Mouse (Mus musculus): Measurements from ENCODE around the gene Hoxd10. TPM values are rescaled to one million over a fixed set of nuclear protein-coding genes. Genes with fewer than 3 reads are reported as not detected.

Hoxd10 gene
- polyA plus RNA-seq, 1 experiment from 2014 or later = not detected

DNA sequence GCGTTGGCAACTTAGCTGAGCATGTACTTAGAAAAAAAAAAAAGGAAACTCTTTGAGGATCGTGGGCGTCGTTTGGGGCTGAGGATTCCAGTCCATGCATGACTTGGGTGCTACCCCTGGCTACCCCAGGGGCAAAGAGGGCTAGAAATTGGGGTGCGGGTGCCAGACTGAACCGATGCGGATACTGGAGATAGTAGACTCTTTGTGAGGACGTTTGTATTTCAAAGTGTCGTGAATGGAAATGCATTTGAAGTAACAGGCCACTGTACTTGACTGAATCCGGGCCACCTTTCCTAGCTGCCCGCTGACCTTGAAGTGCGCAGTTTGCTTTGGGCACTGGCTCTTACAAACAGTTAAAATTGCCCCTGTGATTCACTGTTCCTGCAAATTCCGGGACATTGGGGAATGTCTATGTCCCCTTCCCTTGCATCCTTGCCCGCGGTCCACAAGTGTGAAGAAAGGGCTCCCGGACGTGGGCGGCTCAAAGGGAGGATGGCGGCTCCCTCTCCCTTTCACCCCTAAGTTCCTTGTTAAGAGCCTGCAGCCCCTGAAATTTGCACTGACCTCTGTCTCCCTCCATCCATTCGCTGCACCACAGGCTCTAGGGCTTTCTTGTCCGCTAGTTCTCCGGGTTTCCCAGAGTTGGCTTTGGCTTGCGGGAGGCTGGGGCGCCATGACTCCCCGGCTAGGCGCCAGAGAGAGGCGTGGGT, 4.6 kb upstream of the Hoxd10 start:
- H3K9ac ChIP-seq = no peak overlapping the region
- no peaks in the 10 kb centered on the region for H3K9me3 ChIP-seq
- 1% methylated on average over 27 of the region's 27 CpGs for WGBS
- H3K4me3 ChIP-seq = no peak overlapping the region
- peaks cover 94% of the 10 kb centered on the region for H3K27me3 ChIP-seq
- H3K4me1 ChIP-seq (replicated peaks) = peaks cover 13% of the 10 kb centered on the region
- no peak overlapping the region for H3K4me2 ChIP-seq
- ATAC-seq (ENCODE audit: low FRiP score) = no peak
- H3K36me3 ChIP-seq = no peaks in the 10 kb centered on the region
- no peak overlapping the region for H3K27ac ChIP-seq

DNA sequence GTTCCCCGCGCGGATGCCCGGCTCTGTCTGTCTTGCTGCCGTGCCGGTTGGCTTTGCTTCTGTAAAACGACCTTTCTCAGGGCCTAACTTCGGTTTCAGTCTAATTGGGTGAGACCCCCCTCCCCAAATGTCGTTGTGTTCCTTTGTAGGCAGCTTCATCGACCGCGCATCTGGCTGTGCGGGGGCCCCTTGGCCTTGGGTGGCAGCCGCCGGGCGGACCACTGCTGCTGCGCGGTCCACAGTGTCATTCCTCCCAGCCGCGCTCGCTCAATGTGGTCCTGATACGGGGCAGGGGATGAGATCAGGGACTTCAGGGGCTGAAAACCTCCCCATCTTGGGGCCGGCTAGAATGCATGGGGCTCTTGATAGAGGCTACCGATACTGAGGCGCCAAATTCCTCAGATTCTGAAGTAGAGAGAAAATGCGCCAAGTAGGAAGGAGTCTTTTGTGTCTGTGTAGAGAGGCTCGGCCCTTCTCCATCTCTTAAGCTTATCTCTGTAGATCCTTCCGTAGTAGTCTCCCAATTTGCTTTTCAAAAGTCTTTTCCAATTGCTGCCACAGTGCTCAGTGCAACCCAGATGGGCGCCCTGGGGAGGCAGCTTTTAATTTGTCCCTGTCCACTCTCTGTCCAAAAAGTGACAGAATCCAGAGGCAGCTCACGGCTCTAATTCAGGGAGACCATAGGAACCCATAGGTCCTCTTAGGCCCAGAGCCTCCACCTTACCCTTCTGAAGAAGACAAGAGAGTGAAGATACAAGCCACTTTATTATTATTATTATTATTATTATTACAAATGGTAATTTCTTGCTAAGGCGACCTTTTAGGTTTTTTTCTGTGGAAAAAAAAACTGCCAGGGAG, 3.8 kb upstream of the Hoxd10 start:
- no peak overlapping the region for H3K4me3 ChIP-seq
- no peak overlapping the region for H3K27ac ChIP-seq
- no peaks in the 10 kb centered on the region for H3K9me3 ChIP-seq
- no peak overlapping the region for H3K4me2 ChIP-seq
- no peak overlapping the region for H3K9ac ChIP-seq
- H3K36me3 ChIP-seq = no peaks in the 10 kb centered on the region
- H3K27me3 ChIP-seq = peaks cover 94% of the 10 kb centered on the region
- WGBS = under 1% methylated on average over 31 of the region's 31 CpGs
- peaks cover 6% of the 10 kb centered on the region; the same call in 1 of the 2 replicates for H3K4me1 ChIP-seq (replicated peaks)
- no peak for ATAC-seq (ENCODE audit: low FRiP score)

DNA sequence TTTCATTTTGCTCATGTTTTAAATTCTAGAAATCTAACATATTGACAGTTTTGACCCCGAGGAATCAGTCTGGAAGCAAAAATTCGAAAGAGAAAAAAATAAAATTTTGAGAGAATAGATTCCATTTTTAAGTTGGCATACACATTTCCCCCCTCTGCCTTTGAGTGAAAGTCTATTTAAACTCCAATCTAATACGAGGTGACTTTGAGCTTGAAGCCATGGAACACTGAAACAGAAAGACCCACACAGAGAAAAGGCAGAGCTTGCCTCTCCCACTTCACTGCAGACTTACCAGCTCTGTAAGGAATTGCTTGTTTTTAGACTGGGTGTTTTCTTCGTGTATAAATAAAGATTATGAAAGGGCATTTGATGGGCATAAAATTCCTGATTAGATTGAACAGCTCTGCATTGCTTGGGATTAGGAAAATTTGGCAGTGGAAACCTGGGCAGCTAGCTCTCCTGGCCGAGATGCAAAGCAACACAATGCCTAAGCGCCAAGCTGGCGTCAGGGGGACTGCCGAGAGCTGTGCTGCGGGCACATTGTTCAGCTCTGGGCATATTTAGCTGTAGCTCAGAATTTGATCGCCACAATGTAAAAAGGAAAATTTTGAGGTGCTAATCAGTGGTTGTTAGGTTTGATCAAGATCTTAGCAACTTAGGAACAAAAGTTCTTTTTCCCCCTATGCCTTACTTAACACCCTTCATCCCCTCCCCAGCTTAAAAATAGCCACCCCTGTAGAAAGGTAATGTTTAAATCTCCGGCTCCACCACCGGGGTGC, 2.7 kb upstream of the Hoxd10 start:
- no peak overlapping the region for H3K27ac ChIP-seq
- peaks cover 6% of the 10 kb centered on the region; the same call in 1 of the 2 replicates for H3K4me1 ChIP-seq (replicated peaks)
- 4% methylated on average over 12 of the region's 12 CpGs for WGBS
- no peaks in the 10 kb centered on the region for H3K9me3 ChIP-seq
- no peak overlapping the region for H3K4me3 ChIP-seq
- H3K4me2 ChIP-seq = no peak overlapping the region
- H3K36me3 ChIP-seq = no peaks in the 10 kb centered on the region
- H3K27me3 ChIP-seq = peaks cover 94% of the 10 kb centered on the region
- ATAC-seq (ENCODE audit: low FRiP score) = no peak
- H3K9ac ChIP-seq = no peak overlapping the region

DNA sequence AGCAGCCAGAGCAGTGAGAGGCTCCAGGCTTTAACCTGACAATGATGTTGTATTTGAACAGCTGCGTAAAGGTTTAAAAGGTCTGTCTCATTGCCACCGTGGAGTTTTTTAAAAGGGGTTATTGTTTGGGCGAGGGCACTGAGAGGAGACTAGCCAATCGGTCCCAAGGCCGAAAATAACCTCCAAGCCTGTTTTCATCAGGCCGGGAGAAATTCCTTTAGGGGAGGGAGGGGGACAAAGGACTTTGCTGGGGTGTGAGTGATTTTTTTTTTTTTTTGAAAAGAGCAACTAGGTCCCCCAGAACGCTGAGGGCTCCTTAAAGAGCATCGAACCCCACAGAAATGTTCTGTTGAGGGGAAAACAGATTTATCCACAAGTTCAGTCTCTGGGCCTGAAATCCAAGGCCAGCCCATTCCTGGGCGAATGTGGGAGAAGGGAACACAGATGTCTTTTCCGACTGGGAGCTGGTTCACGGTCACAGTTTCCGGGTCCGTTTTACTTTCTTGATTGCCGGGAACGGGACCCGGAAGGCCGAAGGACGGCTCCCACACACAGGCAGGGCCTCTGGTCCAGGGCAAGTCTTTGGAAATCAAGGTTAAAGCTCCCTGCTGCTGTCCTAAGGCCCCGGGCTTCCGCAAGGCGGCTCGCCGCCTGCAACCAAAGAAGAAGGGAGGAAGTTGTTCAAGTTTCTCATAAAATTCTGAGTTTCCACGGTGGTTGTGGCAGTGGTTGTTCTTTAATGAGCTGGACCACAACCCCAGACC, 2.0 kb upstream of the Hoxd10 start:
- Histone ChIP-seq H3K9ac (no peak overlapping the region), H3K9me3 (no peaks in the 10 kb centered on the region), H3K4me3 (no peak overlapping the region), H3K36me3 (no peaks in the 10 kb centered on the region), H3K27me3 (peaks cover 94% of the 10 kb centered on the region), H3K27ac (no peak overlapping the region), H3K4me2 (no peak overlapping the region), H3K4me1 (replicated peaks) (peaks cover 6% of the 10 kb centered on the region; the same call in 1 of the 2 replicates)
- no peak for ATAC-seq (ENCODE audit: low FRiP score)
- 1% methylated on average over 24 of the region's 24 CpGs for WGBS

DNA sequence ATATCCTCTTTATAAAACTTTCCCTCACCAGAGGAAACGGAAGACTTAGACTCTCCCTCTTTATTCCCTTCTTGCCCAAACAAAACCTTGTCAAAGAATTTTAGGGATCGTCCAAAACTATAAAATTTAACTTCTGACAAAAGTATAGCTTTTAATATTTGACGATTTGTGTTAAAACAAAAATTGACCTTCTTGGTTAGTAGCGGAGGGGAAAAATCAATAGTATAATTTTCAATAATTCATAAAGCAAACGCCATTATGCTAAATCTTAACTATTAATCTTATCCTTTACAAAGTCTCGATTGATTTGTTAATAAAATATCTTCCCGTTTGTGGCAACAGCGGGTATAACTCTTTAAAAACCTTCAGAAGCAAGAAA, 1.4 kb upstream of the Hoxd10 start:
- WGBS = 9% methylated on average over 8 of the region's 8 CpGs
- H3K9ac ChIP-seq = no peak overlapping the region
- H3K27me3 ChIP-seq = peaks cover 94% of the 10 kb centered on the region
- no peak overlapping the region for H3K27ac ChIP-seq
- H3K4me1 ChIP-seq (replicated peaks) = peaks cover 6% of the 10 kb centered on the region; the same call in 1 of the 2 replicates
- H3K9me3 ChIP-seq = no peaks in the 10 kb centered on the region
- no peak overlapping the region for H3K4me3 ChIP-seq
- no peak for ATAC-seq (ENCODE audit: low FRiP score)
- no peaks in the 10 kb centered on the region for H3K36me3 ChIP-seq
- H3K4me2 ChIP-seq = no peak overlapping the region

DNA sequence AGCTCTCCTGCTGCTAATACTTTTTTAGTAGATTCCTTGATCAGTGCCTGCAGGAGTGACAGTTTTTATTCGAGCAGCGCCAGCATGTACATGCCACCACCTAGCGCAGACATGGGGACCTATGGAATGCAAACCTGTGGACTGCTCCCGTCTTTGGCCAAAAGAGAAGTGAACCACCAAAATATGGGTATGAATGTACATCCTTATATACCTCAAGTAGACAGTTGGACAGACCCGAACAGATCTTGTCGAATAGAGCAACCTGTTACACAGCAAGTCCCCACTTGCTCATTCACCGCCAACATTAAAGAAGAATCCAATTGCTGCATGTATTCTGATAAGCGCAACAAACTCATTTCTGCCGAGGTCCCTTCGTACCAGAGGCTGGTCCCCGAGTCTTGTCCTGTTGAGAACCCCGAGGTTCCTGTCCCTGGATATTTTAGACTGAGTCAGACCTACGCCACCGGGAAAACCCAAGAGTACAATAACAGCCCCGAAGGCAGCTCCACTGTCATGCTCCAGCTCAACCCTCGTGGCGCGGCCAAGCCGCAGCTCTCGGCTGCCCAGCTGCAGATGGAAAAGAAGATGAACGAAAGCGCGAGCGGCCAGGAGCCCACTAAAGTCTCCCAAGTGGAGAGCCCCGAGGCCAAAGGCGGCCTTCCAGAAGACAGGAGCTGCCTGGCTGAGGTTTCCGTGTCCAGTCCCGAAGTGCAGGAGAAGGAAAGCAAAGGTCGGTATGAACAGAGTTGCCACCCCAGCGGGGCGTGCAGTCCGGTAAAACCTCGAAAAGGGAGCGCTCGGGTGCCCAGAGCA, 477 bp downstream of the Hoxd10 start:
- Histone ChIP-seq H3K9me3 (no peaks in the 10 kb centered on the region), H3K4me1 (replicated peaks) (peaks cover 6% of the 10 kb centered on the region; the same call in 1 of the 2 replicates), H3K4me2 (no peak overlapping the region), H3K27me3 (peaks cover 95% of the 10 kb centered on the region), H3K9ac (no peak overlapping the region), H3K36me3 (no peaks in the 10 kb centered on the region), H3K27ac (no peak overlapping the region), H3K4me3 (no peak overlapping the region)
- 6% methylated on average over 35 of the region's 35 CpGs for WGBS
- no peak for ATAC-seq (ENCODE audit: low FRiP score)

DNA sequence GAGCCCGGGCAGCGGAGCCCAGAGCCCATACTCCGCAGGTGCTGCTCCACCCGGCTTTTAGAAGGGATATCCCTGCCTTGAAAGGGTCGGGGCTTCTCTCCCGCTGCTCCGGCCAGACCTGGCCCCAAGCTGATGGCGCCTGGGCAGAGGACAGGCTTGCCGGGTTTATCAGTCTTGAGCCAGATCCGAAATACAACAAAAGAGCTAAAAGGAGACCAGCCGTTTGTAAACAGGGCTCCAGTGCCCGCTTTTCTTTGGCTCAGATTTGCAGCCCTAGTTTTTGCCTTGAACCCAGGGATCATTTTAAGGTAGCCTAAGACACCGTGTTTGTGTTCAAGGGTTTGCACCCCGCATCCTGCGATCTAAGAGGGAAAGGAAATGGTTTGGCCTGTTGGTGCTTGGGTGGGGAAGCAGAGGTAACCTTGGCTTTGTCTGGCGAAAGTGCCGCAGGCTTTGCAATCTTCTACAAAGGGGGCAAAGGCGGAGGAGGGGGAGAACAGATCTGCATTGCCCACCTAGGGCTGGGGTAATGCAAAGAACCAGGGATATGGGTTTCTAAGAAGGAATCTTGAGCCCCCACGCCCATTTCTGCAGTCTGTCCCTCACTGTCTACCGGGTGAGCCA, 1.2 kb downstream of the Hoxd10 start:
- Histone ChIP-seq H3K36me3 (no peaks in the 10 kb centered on the region), H3K9me3 (no peaks in the 10 kb centered on the region), H3K4me2 (no peak overlapping the region), H3K27ac (no peak overlapping the region), H3K27me3 (peaks cover 95% of the 10 kb centered on the region), H3K4me1 (replicated peaks) (peaks cover 11% of the 10 kb centered on the region), H3K4me3 (no peak overlapping the region), H3K9ac (no peak overlapping the region)
- ATAC-seq (ENCODE audit: low FRiP score) = no peak
- WGBS = 1% methylated on average over 20 of the region's 20 CpGs

DNA sequence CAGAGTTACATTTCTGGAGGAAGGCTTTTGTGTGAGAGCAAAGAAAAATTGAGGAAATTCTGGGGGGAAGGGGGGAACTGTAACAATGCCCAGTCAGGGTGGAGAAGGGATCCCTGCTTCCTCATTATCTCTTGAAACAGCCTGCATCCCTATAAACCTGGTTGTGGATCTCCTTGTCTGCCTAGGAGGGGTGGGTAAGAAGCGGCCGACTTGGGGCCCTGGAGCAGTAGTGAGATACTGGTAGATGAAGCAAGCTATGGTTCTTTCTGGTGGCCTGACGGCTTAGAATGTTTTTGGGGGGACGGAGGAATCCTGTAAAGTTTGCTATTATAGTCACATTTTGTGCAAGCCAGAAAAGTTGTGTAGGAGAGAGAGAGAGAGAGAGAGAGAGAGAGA, 1.7 kb downstream of the Hoxd10 start:
- no peak overlapping the region for H3K4me3 ChIP-seq
- H3K9me3 ChIP-seq = no peaks in the 10 kb centered on the region
- no peak overlapping the region for H3K4me2 ChIP-seq
- H3K27me3 ChIP-seq = peaks cover 95% of the 10 kb centered on the region
- ATAC-seq (ENCODE audit: low FRiP score) = no peak
- H3K36me3 ChIP-seq = no peaks in the 10 kb centered on the region
- 13% methylated on average over 4 of the region's 4 CpGs for WGBS
- H3K27ac ChIP-seq = no peak overlapping the region
- no peak overlapping the region for H3K9ac ChIP-seq
- peaks cover 16% of the 10 kb centered on the region for H3K4me1 ChIP-seq (replicated peaks)

DNA sequence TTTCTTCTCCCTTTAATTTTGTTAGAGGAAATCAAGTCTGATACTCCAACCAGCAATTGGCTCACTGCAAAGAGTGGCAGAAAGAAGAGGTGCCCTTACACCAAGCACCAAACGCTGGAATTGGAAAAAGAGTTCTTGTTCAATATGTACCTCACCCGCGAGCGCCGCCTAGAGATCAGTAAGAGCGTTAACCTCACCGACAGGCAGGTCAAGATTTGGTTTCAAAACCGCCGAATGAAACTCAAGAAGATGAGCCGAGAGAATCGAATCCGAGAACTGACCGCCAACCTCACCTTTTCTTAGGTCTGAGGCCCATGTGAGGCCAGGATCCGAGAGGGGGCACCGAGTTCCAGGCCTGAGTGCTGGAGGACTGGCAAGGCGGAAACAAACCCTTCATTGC, 2.3 kb downstream of the Hoxd10 start:
- no peak for ATAC-seq (ENCODE audit: low FRiP score)
- no peak overlapping the region for H3K4me3 ChIP-seq
- WGBS = 2% methylated on average over 16 of the region's 16 CpGs

DNA sequence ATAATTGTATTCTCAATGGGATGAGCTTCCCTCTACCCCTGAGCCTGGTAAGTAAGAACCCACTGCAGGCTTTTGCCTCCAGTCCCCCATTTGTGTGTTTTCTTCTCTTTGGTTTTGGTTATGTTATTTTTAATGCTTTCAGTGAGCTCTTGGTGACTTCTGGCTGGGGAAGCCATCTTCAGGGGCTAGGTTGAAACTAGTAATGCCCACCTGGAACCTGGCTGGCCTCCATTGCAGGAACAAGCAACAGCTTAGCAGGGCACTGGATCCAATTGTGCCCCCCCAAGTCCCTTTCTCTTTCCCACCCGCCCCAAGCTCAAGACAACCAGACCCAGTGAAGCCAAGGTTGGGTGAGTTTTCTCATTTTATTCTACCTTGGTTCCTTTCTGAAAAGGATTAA, 3.7 kb downstream of the Hoxd10 start:
- Histone ChIP-seq H3K27me3 (peaks cover 97% of the 10 kb centered on the region), H3K27ac (no peak overlapping the region), H3K9ac (no peak overlapping the region), H3K4me1 (replicated peaks) (peaks cover 19% of the 10 kb centered on the region), H3K36me3 (no peaks in the 10 kb centered on the region), H3K4me3 (no peak overlapping the region), H3K9me3 (no peaks in the 10 kb centered on the region), H3K4me2 (no peak overlapping the region)
- WGBS = 3% methylated on average over 1 of the region's 1 CpGs
- no peak for ATAC-seq (ENCODE audit: low FRiP score)

More for the DNA sequence above, 2.3 kb downstream of the Hoxd10 start:
- H3K4me1 ChIP-seq (replicated peaks) = peaks cover 19% of the 10 kb centered on the region
- peaks cover 95% of the 10 kb centered on the region for H3K27me3 ChIP-seq
- no peak overlapping the region for H3K9ac ChIP-seq
- H3K4me2 ChIP-seq = no peak overlapping the region
- no peaks in the 10 kb centered on the region for H3K9me3 ChIP-seq
- H3K27ac ChIP-seq = no peak overlapping the region
- no peaks in the 10 kb centered on the region for H3K36me3 ChIP-seq

Measured in hindbrain, embryonic 13.5 days (tissue).